Mouse (Mus musculus) ES-E14 (cell line): ENCODE measurements around the gene Clock. TPM values are rescaled to one million over a fixed set of nuclear protein-coding genes. Genes with fewer than 3 reads are reported as not detected.

Experiments used
- DNase-seq: peaks from one replicate; pipeline ENCODE4 v3.0.0-alpha.2; 2013; ENCODE audit warnings: low read depth, low spot score
- H3K27ac ChIP-seq: 2 replicates; pipeline ENCODE4 v1.5.1; 2012; ENCODE audit warnings: low read depth, mild to moderate bottlenecking, low read length, moderate library complexity, mixed read lengths; ENCODE audit not compliant: poor library complexity, insufficient read depth, severe bottlenecking
- H3K36me3 ChIP-seq: 2 replicates; pipeline ENCODE4 v1.6.1; 2012; ENCODE audit warnings: mild to moderate bottlenecking, low read length, moderate library complexity, mixed read lengths; ENCODE audit not compliant: control insufficient read depth, poor library complexity, insufficient read depth, severe bottlenecking
- H3K4me1 ChIP-seq, 2 experiments: fragments of 150-350 bp in 1 of 2; sonication (generic) in 1 of 2; 2 replicates each; pipeline ENCODE4 v1.6.1; 2012; ENCODE audit warnings: low read length in 2 of 2, mild to moderate bottlenecking in 1 of 2, mixed read lengths in 1 of 2; ENCODE audit not compliant: control insufficient read depth in 2 of 2, insufficient read depth in 2 of 2, poor library complexity in 1 of 2
- H3K4me3 ChIP-seq, 2 experiments: fragments of 150-350 bp in 1 of 2; sonication (generic) in 1 of 2; 2 replicates each; pipeline ENCODE4 v1.5.1; 2012; ENCODE audit warnings: low read length in 2 of 2, low read depth in 1 of 2, mild to moderate bottlenecking in 1 of 2, mixed read lengths in 1 of 2; ENCODE audit not compliant: insufficient read depth in 1 of 2, poor library complexity in 1 of 2, severe bottlenecking in 1 of 2
- H3K9ac ChIP-seq: 2 replicates; pipeline ENCODE4 v1.6.1; 2012; ENCODE audit warnings: low read depth, mild to moderate bottlenecking, low read length, mixed read lengths; ENCODE audit not compliant: poor library complexity, insufficient read depth, severe bottlenecking
- H3K9me3 ChIP-seq: fragments of 150-350 bp; sonication (generic); 2 replicates; pipeline ENCODE4 v1.6.1; 2012; ENCODE audit warnings: low read depth, mild to moderate bottlenecking, low read length; ENCODE audit not compliant: control insufficient read depth, insufficient read depth
- CHD2 ChIP-seq: IDR thresholded peaks from 2 replicates; pipeline ENCODE4 v1.6.1; 2014; ENCODE audit warnings: mild to moderate bottlenecking, low read depth, low read length, inconsistent platforms
- HCFC1 ChIP-seq: IDR thresholded peaks from 2 replicates; pipeline ENCODE4 v1.6.1; 2012; ENCODE audit warnings: low read length, inconsistent platforms, borderline replicate concordance; ENCODE audit not compliant: insufficient read depth
- MAFK ChIP-seq: IDR thresholded peaks from 2 replicates; pipeline ENCODE4 v1.6.1; 2014; ENCODE audit warnings: mild to moderate bottlenecking, low read depth, low read length, inconsistent platforms; ENCODE audit not compliant: insufficient read depth
- ZC3H11A ChIP-seq: IDR thresholded peaks from 2 replicates; pipeline ENCODE4 v1.6.1; 2012; ENCODE audit warnings: low read depth, mild to moderate bottlenecking, inconsistent platforms, low read length, borderline replicate concordance
- ZNF384 ChIP-seq: IDR thresholded peaks from 2 replicates; pipeline ENCODE4 v1.6.1; 2012; ENCODE audit warnings: low read depth, low read length, inconsistent platforms
- in situ Hi-C, 2 experiments: fragments of 600-800 bp; cut with MboI; formaldehyde crosslinking; loops; one replicate each; pipeline ENCODE4 v1.15.1; 2025; ENCODE audit warnings: low sequenced_read_pairs in 2 of 2, inconsistent platforms in 1 of 2; ENCODE audit not compliant: unreplicated experiment in 2 of 2
- total RNA-seq: library from RNA; depleted of rRNA; stranded (reverse); fragments of 300-350 nt; gene quantifications from 2 replicates; pipeline ENCODE4 v1.2.3, GENCODE M21; 2012; rRNA removed

Clock gene
- total RNA-seq, 1 experiment = 16.4 TPM

DNA sequence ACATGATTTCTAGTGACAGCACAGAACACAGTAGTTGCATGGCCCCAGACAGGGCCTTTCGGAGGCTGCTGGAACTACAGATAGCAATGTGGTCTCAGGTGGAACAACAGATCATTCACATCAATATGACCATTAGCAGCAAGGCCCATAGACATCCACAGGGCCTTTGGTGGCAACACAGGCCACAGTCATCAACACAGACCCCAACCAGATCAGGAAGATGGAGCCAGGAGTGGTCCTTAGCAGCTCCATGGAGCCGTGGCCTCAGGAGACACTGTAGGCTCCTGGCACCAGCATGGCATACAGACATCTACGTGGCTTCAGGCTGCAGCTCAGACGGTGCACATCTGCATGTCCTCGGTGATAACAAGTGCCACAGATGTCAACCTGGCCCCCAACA is 141.7 kb downstream of the Clock start:
- Histone ChIP-seq H3K27ac (no peak overlapping the region), H3K9me3 (no peaks in the 10 kb centered on the region), H3K4me3 (no peak overlapping the region), H3K36me3 (no peaks in the 10 kb centered on the region), H3K9ac (no peak overlapping the region), H3K4me1 (no peaks in the 10 kb centered on the region)
- TF ChIP-seq MAFK (no peak), HCFC1 (no peak), ZC3H11A (no peak), CHD2 (no peak), ZNF384 (no peak)
- no peak for DNase-seq
- in situ Hi-C loops = no loop called here

GRCm38 (mm10) chr5:76161491-76161890 is 143.1 kb downstream of the Clock start:
- DNase-seq = no peak
- Histone ChIP-seq H3K36me3 (no peaks in the 10 kb centered on the region), H3K9me3 (no peaks in the 10 kb centered on the region), H3K4me1 (no peaks in the 10 kb centered on the region), H3K9ac (no peak overlapping the region), H3K27ac (no peak overlapping the region), H3K4me3 (no peak overlapping the region)
- in situ Hi-C loops = no loop called here
- TF ChIP-seq HCFC1 (no peak), ZNF384 (no peak), MAFK (no peak), CHD2 (no peak), ZC3H11A (no peak)

- TF ChIP-seq ZC3H11A (no peak), MAFK (no peak)
- in situ Hi-C loops = no loop called here
- Histone ChIP-seq H3K36me3 (no peaks in the 10 kb centered on the region), H3K9me3 (no peaks in the 10 kb centered on the region), H3K9ac (no peak overlapping the region), H3K4me1 (no peaks in the 10 kb centered on the region), H3K4me3 (no peak overlapping the region), H3K27ac (no peak overlapping the region)
- no peak for DNase-seq
Observed at GRCm38 (mm10) chr5:76160086-76160485, 144.5 kb downstream of the Clock start.

Other genes with a start within 250 kb of the Clock start
- 13.7 and 17.3 TPM in 2 replicates for gene Srd5a3, start 164.5 kb downstream of the Clock start, total RNA-seq
- gene Tmem165, start 120.9 kb downstream of the Clock start, total RNA-seq = 104 and 150 TPM in 2 replicates
- gene Pdcl2, start 26.4 kb upstream of the Clock start, total RNA-seq = 1.8 and 2.0 TPM in 2 replicates
- gene Nmu, start 59.0 kb upstream of the Clock start, total RNA-seq = 0.54 and 0.79 TPM in 2 replicates
- gene Gm7271, start 179.2 kb upstream of the Clock start, total RNA-seq = not detected in 2 replicates
- 58.1 and 74.3 TPM in 2 replicates for gene Exoc1, start 224.5 kb upstream of the Clock start, total RNA-seq